Mouse (Mus musculus) adrenal gland (tissue): Measurements from ENCODE around the gene Idh2.

Experiments used
- intact Hi-C: fragments of 180-260 bp; cut with DNase I; formaldehyde crosslinking; loops from one replicate; pipeline ENCODE4 v1.15.1; 2025

The Idh2 gene

DNA sequence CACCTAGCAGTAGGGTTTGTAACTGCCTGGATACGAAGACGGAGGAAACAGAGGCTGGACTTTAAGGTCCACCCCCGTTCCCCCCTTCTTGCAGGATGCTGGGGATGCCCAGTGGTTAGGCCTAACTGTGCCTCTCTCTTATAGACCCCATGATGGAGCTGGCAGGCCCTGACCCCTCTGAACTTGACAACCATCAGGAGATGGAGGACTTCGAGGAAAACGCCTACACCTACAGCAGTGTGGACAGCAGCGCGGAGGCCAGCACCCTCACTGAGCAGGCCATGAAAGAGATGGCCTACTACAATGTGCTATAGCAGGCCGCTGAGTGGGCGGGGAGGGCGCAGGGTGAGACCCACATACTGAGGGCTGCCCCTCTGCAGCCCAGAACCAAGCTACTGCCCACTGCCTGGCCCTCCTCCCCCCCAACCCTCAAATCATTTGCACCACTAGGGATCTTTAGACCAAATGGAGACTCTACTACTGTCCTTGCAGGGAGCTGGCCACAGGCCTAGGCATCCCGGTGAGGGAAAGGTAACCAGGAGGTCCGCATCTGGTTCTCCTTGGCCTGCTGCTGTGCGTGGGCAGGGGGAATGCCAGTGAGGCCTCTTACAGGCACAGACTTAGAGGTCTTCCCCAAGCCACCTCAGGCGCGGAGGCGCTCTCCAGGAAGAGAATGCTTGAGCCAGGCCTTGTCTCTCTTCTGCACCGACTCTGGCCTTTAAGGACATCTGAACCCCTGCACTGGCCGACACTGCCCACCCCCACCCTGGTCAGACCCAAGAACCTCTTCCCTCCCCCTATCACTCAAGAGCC is 24.8 kb downstream of the Idh2 start:
- intact Hi-C loops, result no loop called here

DNA sequence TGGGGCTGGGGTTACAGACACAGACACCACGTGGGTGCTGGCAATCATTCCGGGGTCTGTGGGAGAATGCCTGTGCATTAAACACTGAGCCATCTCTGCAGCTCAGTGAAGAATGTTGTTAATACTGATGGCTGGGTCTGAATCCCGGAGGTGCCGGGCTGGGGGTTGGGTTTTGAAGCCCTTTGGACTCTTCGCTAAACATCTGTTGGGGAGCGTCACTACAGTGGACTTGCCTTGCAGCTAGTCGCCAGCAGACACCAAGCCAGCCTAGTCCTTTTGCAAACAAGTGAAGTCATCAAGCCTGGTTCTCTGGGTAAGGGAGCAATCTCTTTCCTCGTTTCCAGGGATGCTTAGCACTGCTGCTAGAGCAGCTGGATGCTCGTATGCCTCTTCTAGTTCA is 27.0 kb downstream of the Idh2 start:
- intact Hi-C loops, result loop anchor here (10.0 kb wide), 1 partner anchor 153 kb away; the partner anchor contains the start of gene Arpin

DNA sequence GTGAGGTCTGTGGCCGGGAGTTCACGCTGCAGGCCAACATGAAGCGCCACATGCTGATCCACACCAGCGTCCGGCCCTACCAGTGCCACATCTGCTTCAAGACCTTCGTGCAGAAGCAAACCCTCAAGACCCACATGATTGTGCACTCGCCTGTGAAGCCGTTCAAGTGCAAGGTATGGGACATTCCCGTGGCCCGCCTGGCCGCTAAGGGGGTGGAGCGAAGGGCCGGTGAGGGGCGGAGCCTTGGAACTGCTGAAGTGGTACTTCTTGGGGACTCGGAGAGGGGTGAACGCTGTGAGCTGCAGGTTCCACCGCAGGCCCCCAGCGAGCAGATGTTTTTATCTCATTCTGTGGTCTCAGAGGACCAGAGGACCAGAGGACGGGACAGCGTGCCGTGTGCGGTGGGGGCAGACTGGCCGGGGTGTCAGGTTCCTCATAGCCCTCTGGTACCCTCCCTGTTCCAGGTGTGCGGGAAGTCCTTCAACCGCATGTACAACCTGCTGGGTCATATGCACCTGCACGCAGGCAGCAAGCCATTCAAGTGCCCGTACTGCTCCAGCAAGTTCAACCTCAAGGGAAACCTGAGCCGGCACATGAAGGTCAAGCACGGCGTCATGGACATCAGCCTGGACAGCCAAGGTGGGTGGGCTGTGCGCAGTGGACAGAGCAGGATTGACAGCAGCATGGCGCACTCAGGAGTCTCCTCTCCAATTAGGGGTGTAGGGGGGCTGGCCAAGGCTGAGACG is 29.0 kb downstream of the Idh2 start:
- intact Hi-C loops, result loop anchor here (10.0 kb wide), 1 partner anchor 151 kb away; the partner anchor contains the start of gene Arpin

DNA sequence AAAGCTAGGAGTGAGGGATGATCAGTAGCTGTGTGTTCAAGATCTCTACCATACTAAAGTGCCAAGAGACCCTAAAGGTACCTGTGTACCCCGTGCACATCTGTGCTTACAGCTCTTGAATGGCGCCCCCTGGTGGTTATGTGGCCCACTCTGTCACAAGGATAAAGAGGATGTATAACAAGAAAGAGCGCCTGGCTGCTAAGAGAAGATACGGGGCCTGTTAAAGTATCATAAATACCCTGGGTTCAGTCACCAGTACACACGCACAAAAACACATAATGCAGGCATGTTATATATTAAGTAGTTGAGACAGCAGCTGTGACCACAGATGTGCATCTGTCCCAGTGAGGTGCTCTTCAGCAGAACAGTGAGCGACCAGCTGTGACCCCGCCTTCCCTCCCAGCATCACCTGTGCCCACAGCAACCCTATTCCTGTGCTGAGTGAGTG is 30.7 kb downstream of the Idh2 start:
- intact Hi-C loops, result loop anchor here (10.0 kb wide), 1 partner anchor 150 kb away; the partner anchor contains the start of gene Arpin

DNA sequence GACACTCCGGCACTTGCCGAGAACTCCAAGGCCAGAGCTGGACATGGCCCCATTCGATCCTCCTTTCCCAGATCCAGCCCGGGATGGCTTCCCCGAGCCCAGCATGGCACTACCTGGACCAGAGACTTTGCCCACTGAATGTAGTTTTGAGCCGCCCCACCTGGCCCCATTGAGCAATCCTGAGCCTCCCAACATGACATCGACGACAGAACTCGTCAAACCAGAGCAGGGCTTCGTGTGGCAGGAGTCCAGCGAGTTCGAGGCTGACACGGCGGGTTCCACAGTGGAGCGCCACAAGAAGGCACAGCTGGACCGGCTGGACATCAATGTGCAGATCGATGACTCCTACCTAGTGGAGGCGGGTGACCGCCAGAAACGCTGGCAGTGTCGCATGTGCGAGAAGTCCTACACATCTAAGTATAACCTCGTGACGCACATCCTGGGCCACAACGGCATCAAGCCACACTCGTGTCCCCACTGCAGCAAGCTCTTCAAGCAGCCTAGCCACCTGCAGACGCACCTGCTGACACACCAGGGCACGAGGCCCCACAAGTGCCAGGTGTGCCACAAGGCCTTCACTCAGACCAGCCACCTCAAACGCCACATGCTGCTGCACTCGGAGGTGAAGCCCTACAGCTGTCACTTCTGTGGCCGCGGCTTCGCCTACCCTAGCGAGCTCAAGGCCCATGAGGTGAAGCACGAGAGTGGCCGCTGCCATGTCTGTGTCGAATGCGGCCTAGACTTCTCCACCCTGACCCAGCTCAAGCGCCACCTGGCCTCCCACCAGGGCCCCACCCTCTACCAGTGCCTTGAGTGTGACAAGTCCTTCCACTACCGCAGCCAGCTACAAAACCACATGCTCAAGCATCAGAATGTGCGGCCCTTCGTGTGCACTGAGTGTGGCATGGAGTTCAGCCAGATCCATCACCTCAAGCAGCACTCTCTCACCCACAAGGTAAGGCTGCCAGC is 33.3 kb downstream of the Idh2 start:
- intact Hi-C loops, result loop anchor here (10.0 kb wide), 1 partner anchor 147 kb away; the partner anchor contains the start of gene Arpin

DNA sequence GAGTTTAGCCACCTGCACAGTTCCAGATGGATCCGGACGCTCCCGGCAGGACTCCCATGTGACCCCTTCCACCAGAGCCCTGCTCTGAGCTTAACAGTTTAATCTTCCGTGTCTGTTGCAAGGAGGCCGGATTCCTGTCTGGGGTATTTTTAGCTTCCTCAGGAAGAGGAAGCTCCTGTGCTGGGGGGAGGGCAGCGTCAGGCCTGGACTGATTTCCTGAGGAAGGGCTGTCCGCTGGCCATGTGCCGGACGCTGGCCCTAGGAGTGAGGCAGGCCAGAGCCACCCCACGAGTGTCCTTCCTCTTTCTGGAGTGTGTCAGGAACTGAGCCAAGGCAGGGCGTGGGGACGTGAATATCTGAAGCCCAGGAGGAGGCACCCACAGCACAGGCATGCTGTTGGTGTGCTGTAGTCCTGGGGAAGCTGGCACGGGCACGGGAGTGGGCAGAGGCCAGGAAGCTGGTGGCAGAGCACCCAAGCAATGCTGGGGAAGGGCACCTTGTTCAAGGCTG is 36.3 kb downstream of the Idh2 start:
- intact Hi-C loops, result loop anchor here (2.0 kb wide), 1 partner anchor 52 kb away; no protein-coding TSS in a partner anchor

DNA sequence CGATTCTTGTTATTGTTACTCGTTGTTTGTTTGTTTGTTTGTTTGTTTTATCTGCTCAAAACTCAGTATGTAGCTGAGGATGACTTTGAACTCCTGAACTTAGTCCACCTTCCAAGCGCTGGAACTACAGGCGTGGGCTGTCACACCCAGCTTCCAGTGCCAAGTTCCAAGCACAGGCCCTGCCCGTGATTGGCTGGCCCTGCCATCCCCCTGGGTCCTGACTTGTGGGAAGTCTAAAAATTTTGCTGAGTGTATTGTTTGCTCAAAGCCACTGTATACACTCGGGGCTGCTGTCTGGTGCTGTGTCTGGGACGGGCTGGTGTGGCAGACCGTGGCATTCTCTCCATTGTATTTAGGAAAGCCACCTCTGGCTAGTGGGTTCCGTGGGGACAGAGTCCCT is 37.4 kb downstream of the Idh2 start:
- intact Hi-C loops, result loop anchor here (2.0 kb wide), 1 partner anchor 51 kb away; no protein-coding TSS in a partner anchor

DNA sequence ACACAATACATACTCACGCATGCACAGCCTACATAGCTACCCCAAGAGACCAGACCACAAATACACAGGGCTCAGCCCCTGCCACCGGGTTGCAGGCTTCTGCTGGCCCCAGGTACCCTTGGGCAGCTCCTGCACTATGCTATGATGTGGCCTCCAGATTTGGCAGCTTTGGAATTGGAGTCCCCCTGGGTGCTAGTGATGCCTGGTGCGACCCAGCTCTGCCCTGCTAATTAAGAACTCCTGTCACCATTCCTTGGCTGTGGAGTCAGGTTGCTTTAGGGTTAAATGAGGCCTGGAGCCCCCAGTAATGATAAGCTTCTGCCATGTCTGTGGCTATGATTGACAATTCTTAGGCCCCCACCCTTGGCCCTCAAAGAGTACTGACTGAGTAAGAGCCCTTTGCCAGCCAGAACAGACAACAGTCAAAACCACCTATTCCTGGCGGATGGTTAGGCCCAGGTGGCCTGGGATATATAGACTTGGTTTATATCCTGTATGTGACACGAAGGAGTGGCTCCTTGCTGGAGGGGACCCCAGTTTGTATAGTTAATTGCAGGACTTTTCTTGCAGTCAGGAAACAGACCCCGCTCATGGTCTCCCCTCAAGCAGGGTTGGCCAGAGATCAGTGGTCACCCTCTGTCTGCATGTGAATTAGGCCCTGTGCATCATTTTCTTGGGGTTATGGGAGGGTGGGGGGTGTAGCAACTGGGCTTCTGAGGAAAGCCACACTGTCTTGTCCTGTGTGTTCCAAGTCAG is 38.1 kb downstream of the Idh2 start:
- intact Hi-C loops, result no loop called here

DNA sequence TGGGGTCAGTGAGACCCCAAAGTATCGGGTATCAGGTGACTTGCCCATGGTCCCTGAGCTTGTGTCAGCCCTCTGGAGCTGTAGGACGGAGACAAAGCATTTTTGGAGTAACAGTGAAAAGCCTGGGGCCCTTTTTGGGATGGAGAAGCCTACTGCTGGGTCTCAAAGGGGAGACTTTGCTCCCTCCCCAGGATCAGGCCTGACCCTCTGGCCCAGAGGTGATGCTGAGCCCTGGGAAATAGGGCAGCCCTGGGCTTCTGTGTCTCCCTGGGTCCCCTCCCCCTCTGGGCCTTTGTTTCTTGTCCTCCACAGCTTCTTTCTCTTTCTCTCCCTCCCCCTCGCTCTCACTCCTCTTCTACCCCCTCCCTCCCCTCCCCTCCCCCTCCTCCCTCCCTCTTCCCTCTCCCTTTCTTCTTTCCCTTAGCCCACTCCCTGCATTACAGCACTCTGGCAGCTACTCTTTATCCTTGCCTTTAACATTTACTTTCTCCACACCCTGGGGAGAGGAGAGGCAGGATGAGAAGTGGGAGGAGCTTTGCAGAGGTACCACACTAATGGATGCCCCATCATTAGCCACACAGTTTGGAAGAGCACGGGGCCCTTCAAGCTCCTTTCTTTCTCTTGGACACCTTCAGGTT is 39.1 kb downstream of the Idh2 start:
- intact Hi-C loops, result no loop called here

DNA sequence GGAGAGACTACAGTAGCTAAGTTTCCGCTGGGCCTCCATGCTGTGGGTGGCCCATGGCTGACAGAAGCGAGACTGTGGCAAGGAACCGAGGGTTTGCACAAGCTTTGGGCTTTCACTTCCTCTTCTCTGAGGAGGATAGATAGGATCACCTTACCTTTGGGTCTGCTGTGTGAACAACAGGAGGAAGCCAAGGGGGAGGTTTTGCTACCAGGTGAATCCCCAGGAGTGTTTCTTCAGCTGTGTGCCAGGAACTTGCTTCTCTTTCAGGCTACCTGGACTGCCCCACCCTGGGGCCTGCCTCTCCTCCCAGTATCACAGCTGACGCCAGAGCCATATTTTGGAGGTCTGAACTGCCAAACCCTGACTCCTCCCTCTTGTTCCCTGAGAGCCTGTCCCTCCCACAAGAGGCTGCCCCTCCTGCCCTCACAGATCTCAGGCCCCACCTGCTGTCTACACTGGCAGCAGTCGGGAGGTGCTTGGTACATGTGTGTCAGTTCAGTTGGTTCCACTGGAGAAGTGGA is 40.2 kb downstream of the Idh2 start:
- intact Hi-C loops, result no loop called here

DNA sequence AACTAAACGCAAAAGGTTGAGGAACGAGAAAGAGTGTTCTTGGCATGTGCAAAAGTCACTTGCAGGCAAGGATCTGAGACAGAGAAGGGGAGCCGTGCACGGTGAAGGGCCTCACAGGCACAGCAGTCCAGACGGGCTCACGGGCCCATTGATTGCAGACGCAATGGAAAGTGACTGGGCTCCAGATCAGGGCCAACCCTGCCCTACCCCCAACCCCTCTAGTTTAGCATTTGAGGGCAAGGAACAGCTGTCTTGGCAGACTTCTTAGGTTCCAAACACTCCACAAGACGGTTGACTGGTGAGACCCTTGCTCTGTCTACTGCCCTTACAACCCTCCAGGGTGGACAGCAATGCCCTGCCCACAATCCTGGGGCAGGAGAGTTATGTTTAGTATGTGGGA is 41.7 kb downstream of the Idh2 start:
- intact Hi-C loops, result no loop called here

DNA sequence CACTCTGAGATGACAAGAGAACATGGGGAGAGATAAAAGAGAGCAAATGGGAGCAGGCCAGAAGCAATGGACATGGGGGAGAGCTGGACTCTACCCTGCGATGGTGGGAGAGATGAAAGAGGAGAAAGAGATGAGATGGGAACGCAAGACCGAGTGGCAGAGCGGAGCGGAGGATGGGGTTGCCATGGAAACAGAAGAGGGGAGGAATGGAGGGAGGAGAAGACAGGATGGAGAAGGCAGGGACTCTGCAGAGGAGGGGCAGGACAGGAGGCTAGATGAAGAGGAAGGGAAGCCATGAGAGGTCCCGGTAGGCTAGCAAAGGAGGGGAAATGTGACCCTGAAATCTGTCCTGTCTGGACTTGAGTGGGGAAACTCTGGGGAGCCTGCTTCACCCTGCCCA is 42.9 kb downstream of the Idh2 start:
- intact Hi-C loops, result no loop called here

DNA sequence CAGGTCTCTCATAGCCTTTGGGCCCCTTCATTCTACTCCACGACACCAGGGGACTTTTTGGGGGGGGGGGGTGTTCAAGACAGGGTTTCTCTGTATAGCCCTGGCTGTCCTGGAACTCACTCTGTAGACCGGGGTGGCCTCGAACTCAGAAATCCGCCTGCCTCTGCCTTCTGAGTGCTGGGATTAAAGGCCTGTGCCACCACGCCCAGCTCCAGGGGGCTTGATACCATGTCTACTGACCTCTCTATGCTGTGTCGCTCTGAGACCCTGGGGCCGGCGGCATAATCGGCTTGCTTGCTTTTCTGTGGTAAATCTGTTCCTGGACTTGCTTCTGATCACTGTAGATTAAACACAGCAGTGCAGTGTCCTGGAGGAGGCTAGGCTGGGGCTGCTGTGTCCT is 44.0 kb downstream of the Idh2 start:
- intact Hi-C loops, result no loop called here

DNA sequence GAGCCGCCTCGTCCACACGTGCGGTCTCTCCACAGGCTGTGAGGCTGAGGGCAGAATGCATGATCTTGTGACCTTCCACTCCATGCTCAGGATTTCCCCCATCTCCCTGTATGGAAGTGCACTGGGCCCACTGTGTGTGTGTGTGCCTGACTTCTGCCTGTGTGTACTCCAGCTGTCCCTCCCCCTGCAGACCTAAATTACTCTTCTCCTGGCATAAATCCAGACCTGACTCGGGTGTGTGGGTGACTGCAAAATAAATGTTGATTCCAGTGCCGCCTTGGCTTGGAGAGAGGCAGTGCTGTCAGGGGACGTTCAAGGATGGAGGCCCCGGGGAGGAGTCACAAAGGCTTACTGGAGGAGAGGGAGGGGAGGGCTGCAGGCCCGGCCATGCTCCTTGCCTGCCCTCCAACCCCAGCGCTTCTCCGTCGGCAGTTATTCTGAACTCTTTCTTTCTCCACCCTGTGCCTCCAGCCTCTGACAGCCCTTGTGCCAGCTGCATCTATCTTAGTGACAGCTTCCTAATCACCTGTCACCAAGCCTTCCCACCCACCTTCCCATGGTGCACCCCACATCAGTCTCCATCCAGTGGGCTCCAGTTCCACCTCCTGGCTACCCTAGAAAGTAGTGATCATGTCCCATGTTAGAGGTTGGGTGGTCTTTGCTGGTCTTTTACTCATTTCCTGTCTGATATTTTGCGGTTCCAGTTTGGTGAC is 45.4 kb downstream of the Idh2 start:
- intact Hi-C loops, result no loop called here

DNA sequence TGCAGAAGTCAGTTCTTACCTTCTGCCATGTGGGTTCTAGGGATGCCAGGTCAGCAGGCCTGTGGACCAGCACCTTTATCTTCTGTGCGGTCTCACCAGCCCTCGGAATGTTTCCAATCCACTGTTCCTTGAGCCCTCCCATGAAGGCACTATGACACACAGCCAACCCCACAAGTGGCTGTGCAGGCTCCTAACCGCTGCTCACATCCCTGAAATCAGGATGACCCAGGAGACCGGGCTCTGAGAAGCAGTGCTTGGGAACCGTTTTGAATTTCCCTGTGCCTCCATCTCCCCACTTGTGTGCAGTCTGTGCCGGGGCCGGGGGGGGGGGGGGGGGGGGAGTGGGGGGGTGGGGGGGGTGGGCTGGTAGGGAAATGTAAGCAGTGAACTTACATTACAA is 46.9 kb downstream of the Idh2 start:
- intact Hi-C loops, result no loop called here

DNA sequence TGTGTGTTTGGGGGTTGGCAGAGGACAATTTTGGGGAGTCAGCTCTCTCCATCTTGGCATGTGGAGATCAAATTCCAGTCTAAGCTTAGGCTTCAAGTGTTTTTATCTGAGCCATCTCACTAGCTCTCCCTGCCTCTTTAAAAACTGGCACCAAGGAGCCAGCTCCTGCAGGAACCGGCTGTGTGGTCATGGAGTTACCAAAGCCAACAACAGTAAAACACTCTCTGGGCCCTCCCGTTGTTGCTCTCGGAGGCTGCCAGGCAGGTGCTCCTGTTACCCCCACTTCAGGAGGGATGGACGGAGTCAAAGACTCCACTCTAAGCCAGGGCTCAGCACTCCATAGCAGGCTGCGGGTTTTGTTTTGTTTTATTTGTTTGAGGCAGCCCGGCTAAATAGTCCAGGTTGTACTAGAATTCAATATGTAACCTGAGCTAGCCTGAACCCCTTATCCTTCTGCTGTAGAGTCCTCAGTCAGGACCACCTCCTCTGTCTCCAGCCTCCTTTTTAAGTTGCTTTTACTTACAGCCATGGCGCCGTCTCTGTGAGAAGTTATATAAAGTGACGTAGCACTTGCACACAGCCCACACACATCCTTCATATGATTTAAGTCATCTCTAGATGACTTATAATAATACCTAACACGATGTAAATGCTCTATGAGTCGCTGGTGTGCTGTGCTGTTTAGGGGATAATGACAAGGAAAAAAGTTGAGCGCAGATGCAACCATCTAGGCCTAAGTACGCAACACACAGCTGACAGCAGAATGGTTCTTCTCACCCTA is 48.3 kb downstream of the Idh2 start:
- intact Hi-C loops, result no loop called here

DNA sequence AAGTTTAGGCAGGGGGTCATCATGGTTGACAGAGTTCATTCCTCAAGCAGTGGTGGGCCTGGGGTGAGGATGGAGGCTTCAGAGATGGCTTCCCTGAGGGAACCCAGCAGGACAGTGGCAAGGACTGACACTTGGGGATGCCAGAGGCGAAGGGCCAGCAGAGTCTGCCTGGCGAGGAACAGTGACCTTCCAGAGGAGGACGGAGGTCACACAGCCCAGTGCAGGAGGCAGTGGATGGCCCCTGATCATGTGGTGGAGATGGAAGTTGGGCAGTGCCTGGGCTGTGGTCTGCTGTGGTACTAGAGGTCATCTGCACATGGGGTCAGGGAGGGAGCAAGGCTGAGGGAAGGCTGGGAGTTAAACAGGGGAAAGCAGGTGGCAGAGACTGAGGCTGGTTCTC is 49.9 kb downstream of the Idh2 start:
- intact Hi-C loops, result no loop called here
